Mouse (Mus musculus): ENCODE data around the gene Pom121l2. TPM values are rescaled to one million over a fixed set of nuclear protein-coding genes. Genes with fewer than 3 reads are reported as not detected.

Pom121l2 gene
- 0.05 and 0.25 TPM in 2 replicates for total RNA-seq (2015)
- 0.10 TPM in 1 of 2 replicates, not detected in the other for total RNA-seq (2017)

DNA sequence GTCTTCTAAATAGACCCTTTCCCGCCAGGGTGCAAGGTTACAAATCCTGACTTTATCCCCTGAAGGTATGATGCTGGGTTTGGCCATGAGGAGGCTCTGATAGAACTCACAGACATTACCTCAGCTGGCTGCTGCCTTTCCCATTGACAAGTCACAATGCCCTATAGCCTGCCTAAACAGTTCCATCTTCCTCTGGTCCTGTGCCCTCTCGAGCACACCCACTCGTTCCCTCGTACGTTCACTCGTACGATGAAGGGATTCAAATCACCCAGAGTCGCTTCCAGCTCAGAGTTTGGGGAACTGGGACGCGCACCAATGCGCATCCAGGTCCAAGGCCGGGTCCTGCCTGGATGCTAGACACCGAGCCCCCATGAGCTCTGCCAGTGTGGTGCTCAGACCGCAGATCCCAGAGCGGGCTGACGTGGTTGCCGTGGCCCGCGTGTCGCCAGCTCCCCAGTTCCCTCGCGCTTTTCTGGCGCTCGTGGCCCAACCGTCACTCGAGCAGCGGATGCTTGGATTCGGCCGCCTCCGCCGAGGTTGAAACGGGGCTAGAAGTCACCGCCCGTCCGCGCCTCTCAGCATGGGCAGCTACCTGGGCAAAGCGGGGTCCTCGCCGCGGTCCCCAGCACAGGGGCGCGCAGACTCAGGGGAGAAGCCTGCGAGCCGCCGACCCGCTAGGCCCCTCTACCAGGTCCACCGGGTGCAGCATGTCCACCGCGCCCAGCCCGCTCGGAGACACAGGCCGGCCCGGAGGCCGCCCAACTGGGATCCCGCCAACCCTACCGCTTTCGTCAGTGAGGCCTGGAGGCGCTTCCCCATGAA lies at the start of gene Pom121l2:
Gene Pom121l2 (plus strand): TSS at position 214 of the 822 bp plus-strand sequence.
- ATAC-seq (replicated peaks; ENCODE audit: poor library complexity), result peak; percentile 69

DNA sequence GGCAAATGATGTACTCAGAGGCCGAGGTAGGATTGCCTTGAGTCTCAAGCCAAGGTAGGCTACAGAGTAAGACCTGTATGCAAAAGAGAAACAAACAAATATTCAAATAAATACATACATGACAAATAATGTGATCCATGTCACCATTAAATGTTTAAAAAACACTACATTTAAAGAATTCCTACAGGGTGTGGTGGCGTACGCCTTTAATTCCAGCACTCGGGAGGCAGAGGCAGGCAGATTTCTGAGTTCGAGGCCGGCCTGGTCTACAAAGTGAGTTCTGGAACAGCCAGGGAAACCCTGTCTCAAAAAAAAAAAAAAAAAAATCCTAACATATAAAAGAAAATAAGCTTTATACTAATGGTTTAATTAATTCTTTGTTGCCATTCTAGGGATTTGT lies 49.3 kb upstream of the Pom121l2 start:
- no peak for ATAC-seq (replicated peaks; ENCODE audit: poor library complexity)

DNA sequence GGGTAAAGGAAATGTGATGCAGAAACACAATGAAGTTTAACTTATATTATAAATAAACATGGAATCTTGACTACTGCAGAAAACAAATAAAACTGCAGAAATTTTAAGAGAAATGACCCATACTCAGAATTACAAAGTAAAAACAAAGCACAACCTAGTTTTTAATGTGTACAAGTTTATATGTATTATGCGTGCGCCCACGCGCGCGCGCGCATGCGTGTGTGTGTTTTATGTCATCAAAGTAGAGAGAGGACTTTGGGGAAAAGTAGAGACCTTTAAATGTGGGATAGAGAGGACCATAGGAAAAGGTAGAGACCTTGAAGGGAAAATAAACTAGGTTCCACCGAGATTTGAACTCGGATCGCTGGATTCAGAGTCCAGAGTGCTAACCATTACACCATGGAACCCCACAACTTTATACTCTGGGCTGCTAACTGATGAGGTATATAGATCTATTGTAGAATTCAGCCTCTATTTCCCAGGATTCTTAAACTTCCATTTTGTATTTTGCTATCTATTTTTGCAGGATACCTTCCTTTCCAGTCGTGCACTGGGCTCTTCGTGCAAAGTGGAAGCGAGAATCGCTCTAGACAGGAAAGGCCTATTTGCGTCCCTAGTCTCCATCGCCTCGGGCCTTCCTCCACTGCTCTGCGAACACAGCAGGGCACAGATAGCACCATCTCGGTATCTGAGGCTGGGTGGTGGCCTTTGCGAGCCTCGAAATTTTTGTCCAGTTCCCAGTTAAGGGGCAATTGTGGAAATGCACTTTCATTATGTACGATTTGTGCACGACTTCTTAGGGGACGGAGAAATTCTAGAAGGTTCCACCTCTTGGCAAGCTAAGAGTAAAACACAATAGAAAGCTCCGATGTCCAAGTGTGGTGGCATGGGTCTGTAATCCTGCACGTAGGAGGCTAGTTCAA lies 47.1 kb upstream of the Pom121l2 start:
- no peak for ATAC-seq (replicated peaks; ENCODE audit: poor library complexity)

DNA sequence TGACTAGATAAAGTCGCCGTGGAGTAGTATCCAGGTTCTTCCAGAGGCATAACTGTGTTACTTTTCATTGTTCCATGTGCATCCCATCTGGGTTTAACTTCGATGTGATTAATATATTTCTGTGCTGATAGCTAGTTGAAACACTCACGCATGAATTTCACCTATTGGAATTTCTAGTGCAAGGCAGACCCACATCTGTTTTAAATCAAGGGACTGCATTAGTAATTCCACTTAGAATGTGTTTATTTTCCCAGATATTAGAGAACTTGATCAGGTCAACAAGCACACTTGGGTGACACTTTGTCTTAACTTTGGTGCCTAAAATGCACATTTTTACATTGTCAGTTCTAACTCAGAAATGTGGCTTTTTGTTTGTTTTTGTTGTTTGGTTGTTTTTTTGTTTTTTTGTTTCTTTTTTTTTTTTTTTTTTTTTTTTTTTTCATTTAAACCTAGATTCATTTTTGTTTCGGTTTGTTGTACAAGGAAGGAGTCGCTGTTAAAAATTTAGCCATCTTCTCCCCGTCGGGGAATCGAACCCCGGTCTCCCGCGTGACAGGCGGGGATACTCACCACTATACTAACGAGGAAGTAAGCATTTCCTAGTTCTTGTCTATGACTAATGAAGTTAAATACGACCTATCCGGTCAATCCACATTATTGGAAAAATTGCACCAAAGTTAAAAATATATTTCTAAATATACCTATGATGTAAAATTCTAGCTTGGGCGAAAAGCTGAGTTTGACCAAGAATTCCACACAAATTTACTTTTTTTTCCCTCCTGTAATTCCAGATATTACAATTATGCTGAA lies 45.8 kb upstream of the Pom121l2 start:
- peak; percentile 52 for ATAC-seq (replicated peaks; ENCODE audit: poor library complexity)

DNA sequence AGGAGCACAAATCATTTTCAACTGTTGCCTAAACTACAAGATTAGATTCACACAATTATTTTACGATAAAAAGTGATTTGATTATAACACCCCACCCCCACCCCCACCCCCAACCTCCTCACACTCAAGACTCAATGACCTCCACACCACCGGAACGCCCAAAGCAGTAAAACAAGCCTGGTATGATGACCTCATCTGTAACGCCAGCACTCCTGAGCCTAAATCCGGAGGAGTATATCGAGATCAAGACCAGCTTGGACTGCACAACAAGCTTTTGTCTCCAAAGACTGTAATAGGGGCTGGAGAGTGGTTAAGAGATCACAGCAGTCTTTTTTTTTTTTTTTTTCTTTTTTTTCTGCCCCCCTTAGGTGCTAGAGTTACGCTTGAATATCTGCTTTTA lies 45.2 kb upstream of the Pom121l2 start:
- ATAC-seq (replicated peaks; ENCODE audit: poor library complexity), result no peak

DNA sequence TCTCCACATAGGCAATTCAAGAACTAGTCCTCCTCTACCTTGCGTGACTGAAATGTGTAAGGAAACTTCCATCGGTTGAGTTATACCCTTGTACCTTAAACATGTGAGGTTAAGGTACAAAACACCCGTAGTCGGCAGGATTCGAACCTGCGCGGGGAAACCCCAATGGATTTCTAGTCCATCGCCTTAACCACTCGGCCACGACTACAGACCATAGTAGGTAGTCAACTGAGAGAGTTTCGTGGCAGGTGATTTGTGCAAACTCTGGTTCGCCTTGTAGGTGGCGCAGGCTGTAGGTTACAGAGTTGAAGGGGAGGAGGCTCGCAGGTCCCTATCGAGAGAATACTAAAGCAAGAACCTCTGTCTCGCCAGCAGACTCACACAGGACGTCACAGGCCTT lies 44.0 kb upstream of the Pom121l2 start:
- ATAC-seq (replicated peaks; ENCODE audit: poor library complexity), result peak; percentile 33

DNA sequence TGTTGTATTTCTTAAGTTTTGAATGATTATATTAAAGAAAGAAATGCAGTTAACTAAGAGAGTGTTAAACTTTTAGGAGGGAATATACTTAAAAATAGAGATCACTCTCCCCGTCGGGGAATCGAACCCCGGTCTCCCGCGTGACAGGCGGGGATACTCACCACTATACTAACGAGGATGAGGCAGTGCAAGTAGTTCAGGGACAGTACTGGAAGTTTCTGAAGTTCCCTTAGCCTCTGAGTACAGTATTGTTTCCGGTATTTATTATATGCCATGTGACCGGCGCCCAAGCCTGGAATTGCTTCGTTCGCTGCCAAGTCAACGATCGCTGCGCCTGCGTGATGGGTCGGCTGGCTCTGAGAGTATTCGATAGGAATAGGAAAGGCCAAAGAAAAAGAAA lies 40.8 kb upstream of the Pom121l2 start:
- peak; percentile 57 for ATAC-seq (replicated peaks; ENCODE audit: poor library complexity)

DNA sequence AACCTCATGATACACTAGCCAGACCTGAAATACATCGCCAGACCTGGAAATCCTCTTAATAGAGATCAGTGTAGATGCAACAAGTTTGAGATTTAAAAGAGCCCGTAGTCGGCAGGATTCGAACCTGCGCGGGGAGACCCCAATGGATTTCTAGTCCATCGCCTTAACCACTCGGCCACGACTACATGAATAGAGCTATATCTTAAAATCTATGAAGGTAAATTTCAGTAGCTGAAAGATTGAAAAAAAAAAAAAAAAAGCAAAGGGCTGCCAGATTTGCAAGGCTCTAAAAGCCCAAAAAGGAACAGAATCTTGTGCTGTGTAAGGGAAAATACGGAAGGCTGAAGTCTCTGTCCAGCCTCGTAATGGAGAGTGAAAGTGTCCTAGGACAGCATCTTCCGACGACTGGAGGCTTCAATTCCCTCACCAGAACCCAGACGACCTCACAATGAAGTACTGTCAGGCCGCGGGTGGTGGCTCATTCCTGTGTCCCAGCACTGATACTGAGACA lies 40.1 kb upstream of the Pom121l2 start:
- ATAC-seq (replicated peaks; ENCODE audit: poor library complexity), result peak; percentile 38

DNA sequence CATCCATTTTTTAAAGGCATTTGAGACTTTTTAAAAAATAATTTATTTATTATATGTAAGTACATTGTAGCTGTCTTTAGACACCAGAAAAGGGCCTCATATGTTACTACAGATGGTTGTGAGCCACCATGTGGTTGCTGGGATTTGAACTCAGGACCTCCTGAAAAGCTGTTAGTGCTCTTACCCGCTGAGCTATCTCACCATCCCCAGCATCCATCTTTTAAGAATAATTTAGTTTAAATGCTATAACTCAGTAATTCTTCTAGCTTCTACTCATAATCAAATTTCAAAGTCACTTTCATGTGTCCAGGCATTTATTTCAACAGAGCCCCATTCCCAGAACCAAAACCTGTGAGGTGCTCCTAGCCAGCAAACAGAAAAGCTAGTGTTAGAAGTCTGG lies 37.4 kb upstream of the Pom121l2 start:
- no peak for ATAC-seq (replicated peaks; ENCODE audit: poor library complexity)

DNA sequence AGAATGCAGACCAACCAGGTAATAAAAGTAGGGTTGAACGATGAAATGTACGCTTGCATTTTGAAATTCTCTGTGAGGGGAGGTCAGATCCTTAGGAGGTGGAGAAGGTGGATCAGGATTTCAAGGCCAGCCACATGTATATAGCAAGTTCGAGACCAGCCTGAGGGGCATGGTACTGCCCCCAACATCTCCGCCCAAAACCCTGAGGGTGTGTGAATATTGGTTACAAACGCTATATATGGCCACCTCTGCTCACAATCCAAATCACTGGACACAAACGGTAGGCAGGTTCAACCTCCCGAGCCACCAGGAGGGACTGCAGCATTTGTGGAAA lies 36.4 kb upstream of the Pom121l2 start:
- ATAC-seq (replicated peaks; ENCODE audit: poor library complexity), result peak; percentile 41

DNA sequence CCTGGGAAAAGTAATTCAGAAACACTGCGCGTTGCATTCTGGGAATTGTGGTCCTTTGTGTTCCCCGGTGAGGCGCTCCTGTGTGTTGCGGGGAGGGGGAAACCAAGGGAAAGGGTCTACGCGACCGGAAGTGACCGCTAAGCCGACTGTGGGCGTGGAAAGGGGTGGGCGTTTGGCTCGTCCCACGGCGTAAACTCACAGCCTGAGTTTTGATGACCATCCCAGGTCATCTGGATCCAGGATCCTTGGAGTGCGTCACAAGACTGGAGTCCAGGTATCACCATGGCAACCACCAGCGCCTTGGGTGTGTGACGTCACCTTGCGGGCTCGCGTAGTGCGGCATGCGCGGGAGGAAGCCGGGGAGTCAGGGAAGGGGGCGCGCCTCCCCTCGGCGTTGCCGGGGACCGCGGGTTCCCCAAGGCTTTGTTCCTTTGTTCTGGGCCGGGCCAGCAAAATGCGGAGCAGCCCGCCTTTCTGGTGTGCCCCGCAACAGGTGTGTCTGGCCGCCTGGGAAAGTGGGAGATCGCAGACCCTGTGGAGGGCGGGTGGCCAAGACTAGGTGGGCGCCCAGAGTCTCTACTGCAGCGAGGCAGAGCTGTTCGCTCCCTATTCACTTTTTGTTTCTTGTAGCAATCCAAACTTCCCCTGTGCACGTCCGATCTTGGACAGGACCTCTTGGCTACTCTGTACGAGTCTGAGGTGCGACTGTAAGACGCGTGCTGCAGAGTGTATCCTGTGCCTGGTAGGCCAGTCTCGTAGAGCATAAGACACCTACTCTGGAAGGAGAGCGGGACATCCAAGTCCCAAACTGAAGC lies 35.9 kb upstream of the Pom121l2 start, which contains the start of gene Zfp184:
Gene Zfp184 (plus strand): TSS at position 169 of the 815 bp plus-strand sequence.
- peak; percentile 72 for ATAC-seq (replicated peaks; ENCODE audit: poor library complexity)

DNA sequence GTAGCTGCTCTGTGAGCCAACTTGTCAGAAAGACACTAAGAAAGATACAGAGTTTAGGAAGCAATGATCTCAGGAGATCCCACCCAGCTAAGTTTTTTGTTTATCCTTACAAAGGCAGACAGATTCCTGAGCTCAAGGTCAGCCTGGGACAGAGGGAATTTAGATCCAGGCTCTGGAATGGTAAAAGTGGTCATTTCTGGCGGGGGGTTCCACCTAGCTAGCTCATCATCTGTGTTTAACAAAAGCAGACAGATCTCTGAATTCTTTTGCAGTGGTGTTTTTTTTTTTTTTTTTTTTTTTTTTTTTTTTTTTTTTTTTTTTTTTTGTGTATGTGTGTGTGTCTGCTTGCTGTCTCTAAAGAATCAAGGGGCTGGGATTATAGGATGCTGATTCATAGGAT lies 11.7 kb upstream of the Pom121l2 start:
- no peak for ATAC-seq (replicated peaks; ENCODE audit: poor library complexity)

DNA sequence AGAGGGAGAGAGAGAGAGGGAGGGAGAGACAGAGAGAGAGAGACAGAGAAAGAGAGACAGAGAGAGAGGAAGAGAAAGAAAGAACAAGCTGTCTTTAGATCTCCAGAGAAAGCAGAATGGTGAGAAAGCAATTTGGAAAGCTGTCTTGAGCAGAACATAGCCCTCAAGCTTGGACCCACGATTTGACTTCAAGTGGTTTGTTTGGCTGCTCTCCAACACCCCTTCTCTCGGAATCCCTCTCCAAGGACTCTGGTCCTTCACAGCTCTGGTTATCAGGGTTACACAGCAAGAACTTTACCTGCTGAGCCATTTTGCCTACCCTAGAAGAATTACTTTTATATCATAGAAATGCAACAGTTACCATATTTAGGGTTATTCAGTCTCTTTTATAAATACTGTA lies 11.2 kb upstream of the Pom121l2 start:
- ATAC-seq (replicated peaks; ENCODE audit: poor library complexity), result no peak

DNA sequence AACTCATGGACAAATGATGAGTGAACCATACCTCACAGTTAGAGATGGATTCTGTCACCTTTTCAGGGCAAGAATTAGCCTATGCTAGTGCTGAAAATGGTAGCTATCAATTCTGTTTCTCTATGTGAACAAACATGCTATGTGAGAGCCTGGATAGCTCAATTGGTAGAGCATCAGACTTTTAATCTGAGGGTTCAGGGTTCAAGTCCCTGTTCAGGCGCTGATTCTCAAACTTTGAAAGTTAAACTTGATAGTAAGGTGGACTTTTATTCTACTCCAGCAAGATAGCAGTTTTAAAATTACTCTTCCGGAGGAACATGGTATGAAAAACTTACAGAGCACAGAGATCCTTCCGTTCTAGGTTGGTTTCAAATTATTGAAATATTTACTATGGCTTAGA lies 9.4 kb upstream of the Pom121l2 start:
- no peak for ATAC-seq (replicated peaks; ENCODE audit: poor library complexity)

DNA sequence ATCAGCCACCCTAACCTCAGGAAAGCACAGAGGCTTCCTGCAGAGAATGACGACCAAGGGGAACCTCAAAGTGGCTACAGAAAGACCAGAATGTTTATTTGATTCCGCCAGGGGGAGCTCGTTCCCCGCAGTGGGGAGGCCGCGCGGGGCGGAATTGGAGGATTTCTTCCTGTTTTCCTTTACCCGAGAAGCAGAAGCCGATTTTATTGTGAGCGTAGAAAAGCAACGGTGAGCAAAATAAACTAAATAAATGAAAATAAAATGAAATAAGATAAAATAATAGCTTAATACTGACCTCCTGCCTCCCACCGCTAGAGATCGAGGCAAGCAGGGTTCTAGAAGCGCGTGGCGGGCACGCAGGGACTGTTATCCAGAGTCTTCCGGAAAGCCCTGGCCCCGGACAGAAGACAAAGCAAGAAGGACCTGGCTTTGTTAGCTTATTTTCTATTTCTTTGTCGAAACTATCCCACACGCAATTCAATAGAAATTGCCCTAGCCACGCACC lies 6.7 kb upstream of the Pom121l2 start:
- peak; percentile 91 for ATAC-seq (replicated peaks; ENCODE audit: poor library complexity)

DNA sequence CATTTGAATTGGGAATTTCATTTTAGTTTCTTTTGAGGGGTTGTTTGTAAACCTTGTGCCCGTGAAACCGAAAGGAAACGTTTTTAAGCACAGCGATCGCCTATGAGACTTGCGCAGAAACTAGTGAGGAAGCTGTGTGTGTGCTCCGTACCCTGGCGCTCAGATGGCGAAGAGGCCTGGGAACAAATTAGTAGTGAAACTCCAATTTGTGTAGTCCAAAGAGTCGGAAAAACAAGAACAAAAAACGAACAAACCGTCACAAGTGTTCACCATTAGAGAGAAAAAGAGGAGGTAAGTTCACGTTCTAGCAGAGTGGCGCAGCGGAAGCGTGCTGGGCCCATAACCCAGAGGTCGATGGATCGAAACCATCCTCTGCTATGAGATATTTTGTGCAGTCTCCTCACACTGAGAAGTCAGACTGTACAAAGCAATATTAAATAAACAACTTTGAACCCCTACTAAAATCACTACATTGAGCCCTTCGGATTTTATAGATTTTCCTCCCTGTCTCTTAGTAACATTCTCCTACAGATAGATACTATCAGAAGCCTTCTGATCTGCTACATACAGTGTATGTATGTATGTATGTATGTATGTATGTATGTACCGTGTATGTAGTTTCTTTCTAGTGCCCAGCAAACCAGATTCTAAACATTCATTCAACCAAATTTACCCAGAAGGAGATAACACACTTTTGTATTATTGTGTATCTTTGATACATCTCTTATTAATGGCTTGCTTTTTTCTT lies 6.1 kb upstream of the Pom121l2 start:
- ATAC-seq (replicated peaks; ENCODE audit: poor library complexity), result peak; percentile 71

DNA sequence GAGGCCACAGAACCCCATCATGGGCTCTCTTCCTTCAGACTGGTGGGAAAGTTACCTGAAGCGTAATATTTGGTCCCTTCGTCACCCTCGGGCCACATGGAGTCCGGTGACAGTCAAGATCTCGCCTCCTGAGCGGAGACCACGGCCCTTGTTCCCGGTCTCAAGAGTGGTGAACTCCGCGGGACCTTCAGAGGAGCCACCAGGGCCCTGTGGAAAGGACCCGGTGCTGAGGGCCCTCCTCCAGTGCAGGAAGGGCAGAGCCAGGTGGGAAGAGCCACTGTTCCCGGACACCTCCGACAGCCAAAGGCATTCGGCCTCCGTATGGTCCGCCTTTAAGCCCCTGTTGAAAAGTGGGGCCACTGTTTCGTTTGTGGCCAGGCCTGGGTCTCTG lies 804 bp downstream of the Pom121l2 start:
- ATAC-seq (replicated peaks; ENCODE audit: poor library complexity), result no peak

DNA sequence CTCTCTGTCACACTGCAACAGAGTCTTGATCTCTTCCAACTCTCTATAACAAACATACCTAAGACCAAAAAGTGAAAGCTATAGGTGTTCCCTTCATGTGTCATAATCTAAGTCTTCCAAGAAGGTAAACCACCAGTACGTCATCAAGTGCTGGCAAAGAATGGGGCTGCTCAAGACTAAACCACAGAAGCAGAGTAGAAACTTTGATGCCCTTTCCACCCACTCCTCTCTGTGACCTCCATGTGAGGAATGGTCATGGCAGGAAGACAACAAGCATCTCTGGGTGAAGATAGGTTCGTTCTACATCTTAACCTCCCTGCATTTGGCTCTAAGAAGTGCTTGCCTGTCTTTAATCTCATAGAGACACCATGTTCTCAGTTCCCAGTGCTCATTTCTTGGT lies 3.5 kb downstream of the Pom121l2 start:
- ATAC-seq (replicated peaks; ENCODE audit: poor library complexity), result no peak

DNA sequence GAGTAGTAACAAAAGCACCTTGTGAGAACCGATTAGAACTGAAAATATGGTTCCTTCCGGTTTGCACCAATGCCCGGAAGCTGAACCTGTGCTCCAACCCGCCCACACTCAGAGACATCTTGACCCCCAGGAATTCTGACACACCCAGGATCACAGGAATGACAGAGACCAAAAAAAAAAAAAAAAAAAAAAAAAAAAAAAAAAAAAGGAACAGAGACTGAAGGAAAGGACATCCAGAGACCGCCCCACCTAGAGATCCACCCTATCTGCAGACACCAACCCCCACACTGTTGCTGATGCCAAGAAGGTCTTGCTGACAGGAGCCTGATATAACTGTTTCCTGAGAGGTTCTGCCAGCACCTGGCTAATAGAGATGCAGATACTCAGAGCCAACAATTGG lies 11.6 kb downstream of the Pom121l2 start:
- ATAC-seq (replicated peaks; ENCODE audit: poor library complexity), result no peak

All from megakaryocyte progenitor cell, adult 5-6 weeks (primary cell).